Mouse (Mus musculus) spleen, postnatal 0 days (tissue): ENCODE data around the gene Rwdd2b. TPM values are rescaled to one million over a fixed set of nuclear protein-coding genes. Genes with fewer than 3 reads are reported as not detected.

Experiments used
- polyA plus RNA-seq: library from polyadenylated mRNA; unstranded; fragments of >200 nt; fragmentation: Nextera tagmentation; extraction: Ambion mirVana; gene quantifications from 2 replicates; pipeline ENCODE4 v1.2.1, GENCODE M21; 2015

The Rwdd2b gene
- 5.7 and 6.2 TPM in 2 replicates for polyA plus RNA-seq

DNA sequence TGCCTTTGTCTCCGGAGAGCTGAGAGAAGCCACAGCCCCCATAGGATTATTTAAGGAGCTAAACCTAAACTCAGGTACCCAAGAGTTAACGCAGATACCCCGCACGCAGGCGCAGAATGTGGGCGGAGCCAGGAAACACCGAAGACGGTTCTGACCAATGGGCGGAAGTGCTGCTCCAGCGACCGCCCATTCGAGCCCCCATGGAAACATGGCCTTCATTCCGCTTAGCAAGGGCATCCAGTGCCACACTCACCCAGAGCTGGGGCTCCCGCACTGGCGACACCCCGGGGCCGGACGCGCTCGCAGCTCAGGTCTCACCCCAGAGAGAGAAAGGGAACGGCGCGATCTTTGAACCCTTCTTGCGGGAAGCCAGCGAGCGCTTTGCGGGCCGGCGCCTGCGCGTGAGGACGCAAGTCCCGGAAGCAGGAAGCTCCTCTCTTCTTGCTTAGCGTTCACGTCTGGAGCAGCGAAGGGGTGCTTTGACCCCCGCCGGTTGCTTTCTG, at the start of gene Rwdd2b:
Gene Rwdd2b, minus strand, starts transcription at position 390 of the 503 bp plus-strand sequence.

DNA sequence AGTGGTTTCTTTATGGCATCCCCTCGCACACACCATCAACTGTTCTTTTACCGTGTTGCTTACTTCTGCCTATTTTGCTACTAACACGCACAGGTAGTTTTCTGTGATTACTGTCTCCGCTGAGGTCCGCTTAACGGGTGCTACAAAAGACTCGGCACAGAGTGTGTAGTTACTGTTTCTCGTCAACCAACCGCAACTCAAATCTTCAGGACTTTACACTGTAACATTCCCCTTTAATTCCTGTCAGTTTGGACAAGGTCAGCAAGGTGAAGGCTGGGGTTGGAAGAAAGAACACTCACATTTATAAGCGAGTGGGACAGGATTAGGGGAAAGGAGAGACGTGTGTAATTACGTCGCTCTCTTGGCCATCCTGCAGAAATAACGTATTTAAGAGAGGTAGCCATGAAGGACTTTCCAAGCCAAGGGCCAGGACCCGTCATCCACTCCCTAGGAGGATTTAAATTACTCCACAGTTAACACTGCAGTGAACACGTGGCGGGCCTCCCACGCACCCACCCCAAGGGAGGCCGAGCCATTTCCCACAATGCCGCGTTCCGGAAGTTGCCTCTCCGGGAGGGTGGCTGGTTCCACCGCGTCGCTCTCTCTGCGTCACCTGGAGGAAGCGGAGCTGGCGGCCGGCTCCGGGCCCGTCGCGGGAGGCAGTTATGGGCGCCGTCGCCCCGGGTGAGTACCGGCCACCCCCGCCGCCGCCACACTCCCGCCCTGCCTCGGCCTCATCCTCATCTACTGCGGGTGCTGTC, 14.2 kb upstream of the Rwdd2b start, which contains the start of gene Usp16:
Gene Usp16, plus strand, starts transcription at position 285 of the 761 bp plus-strand sequence.

DNA sequence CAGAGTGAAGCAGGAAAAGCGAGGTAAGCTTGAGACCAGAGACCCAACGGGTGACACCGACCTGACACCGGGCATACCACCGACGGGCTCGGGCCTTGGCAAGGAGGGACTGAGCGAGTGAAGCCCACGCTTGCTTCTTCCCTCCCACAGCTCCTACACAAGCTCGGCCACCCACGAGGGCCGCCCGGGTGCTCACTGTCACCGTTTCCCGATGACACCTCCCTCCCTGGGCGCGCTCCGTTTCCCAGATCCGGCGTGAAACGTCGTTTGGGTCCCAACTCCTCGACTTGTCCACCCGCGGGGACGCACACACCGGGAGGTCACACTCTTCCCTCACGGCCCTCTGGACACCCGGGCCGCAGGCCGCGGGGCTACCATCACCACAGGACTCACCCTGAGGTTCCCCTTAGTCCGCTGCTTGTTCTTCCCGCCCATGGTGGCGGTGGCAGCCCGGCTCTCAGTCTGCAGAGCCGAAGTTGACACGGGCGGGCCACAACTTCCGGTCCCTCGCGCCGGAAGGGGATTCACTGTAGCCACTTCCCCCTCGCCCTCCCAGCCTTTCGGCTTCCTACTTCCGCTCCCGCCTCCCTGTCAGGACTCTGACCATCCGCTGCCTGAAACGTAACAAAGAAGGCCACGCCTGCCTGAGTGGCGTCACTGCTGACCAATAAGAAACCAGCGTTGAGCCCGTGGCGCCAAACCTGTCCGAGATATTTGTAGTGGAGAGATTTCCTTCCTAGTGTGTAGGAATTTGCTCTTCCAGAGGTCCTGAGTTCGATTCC, 8.1 kb downstream of the Rwdd2b start, which contains the start of gene Ltn1:
Gene Ltn1, minus strand, starts transcription at position 580 of the 782 bp plus-strand sequence.

Other genes with a start within 250 kb of the Rwdd2b start
- 14.9 and 16.6 TPM in 2 replicates for gene N6amt1, start 86.4 kb downstream of the Rwdd2b start, polyA plus RNA-seq
- gene Ltn1, start 8.0 kb downstream of the Rwdd2b start, polyA plus RNA-seq: 9.1 and 10.7 TPM in 2 replicates
- 27.7 and 37.3 TPM in 2 replicates for gene Usp16, start 14.1 kb upstream of the Rwdd2b start, polyA plus RNA-seq
- 258 and 262 TPM in 2 replicates for gene Cct8, start 55.3 kb upstream of the Rwdd2b start, polyA plus RNA-seq
- 0.14 and 0.38 TPM in 2 replicates for gene Map3k7cl, start 112.8 kb upstream of the Rwdd2b start, polyA plus RNA-seq